Mouse (Mus musculus) stomach, embryonic 14.5 days (tissue): ENCODE results near the gene Atp6v1g3. TPM values are rescaled to one million over a fixed set of nuclear protein-coding genes. Genes with fewer than 3 reads are reported as not detected.

Experiments
- ATAC-seq: fragments of 200-750 bp; cut with Nextera tagmentation; 2 replicates; pipeline ENCODE4 v1.8.0; 2017; ENCODE audit warnings: low read depth, moderate TSS enrichment; ENCODE audit not compliant: insufficient number of reproducible peaks, insufficient read depth, low FRiP score
- H3K27ac ChIP-seq: fragments of 300-500 bp; sonication (generic); 2 replicates; pipeline ENCODE4 v1.5.1; 2014; ENCODE audit warnings: mild to moderate bottlenecking, low read length, moderate library complexity, mixed read lengths
- H3K27me3 ChIP-seq: fragments of 300-500 bp; sonication (generic); 2 replicates; pipeline ENCODE4 v1.6.1; 2014; ENCODE audit warnings: low read length, control low read depth, mixed read lengths; ENCODE audit not compliant: control insufficient read depth, insufficient read depth
- H3K36me3 ChIP-seq: fragments of 300-500 bp; sonication (generic); 2 replicates; pipeline ENCODE4 v1.6.1; 2014; ENCODE audit warnings: mild to moderate bottlenecking, control low read depth, low read length, moderate library complexity, mixed read lengths; ENCODE audit not compliant: control insufficient read depth, insufficient read depth
- H3K4me1 ChIP-seq: fragments of 300-500 bp; sonication (generic); 2 replicates; pipeline ENCODE4 v1.6.1; 2014; ENCODE audit warnings: low read length, control low read depth, mixed read lengths; ENCODE audit not compliant: control insufficient read depth, insufficient read depth
- H3K4me2 ChIP-seq: fragments of 300-500 bp; sonication (generic); replicated peaks from 2 replicates; pipeline ENCODE4 v1.6.1; 2014; ENCODE audit warnings: low read depth, low read length, control low read depth
- H3K4me3 ChIP-seq: fragments of 300-500 bp; sonication (generic); 2 replicates; pipeline ENCODE4 v1.5.1; 2014; ENCODE audit warnings: low read depth, low read length, control low read depth
- H3K9ac ChIP-seq: fragments of 300-500 bp; sonication (generic); replicated peaks from 2 replicates; pipeline ENCODE4 v1.6.1; 2014; ENCODE audit warnings: low read depth, mild to moderate bottlenecking, control low read depth, low read length, moderate library complexity, mixed read lengths
- H3K9me3 ChIP-seq: fragments of 300-500 bp; sonication (generic); 2 replicates; pipeline ENCODE4 v1.6.1; 2016; ENCODE audit warnings: low read depth, low read length, control low read depth; ENCODE audit not compliant: control insufficient read depth
- WGBS: fragments of 180-500 bp; shearing (Covaris S2); extraction: QIAGEN DNeasy Blood & Tissue Kit; methylation state at CpG from one replicate; pipeline ENCODE4 v1.1.7; 2014; 5-methylcytosine and 5-hydroxymethylcytosine counted together
- polyA plus RNA-seq: library from polyadenylated mRNA; unstranded; fragments of >200 nt; fragmentation: Nextera tagmentation; extraction: Ambion mirVana; gene quantifications from 2 replicates; pipeline ENCODE4 v1.2.1, GENCODE M21; 2014

Gene Atp6v1g3
- polyA plus RNA-seq, 1 experiment from 2014 or later = not detected

DNA sequence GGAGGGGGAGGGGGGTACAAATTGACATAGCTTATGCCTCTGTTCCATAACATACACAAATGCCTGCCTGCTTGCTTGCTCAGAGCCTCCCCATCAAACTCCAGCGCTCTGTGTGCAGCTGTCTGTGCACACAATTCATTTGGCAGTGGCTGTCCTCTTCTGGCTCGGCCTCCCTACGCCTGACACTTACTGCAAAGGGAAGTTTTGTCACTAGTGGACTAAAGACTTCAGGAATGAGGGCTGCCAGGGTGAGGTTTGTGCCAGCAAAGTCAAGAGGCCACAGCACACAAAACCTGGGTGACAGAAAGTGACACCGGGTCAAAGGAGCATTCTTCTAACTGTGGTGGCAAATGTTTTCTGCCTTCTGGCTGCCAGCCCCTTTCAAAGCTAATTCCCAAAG, 52.6 kb downstream of the Atp6v1g3 start:
- no peaks in the 10 kb centered on the region for H3K9me3 ChIP-seq
- no peak overlapping the region for H3K27ac ChIP-seq
- no peak overlapping the region for H3K4me3 ChIP-seq
- H3K9ac ChIP-seq = no peak overlapping the region
- H3K36me3 ChIP-seq = no peaks in the 10 kb centered on the region
- no peak for ATAC-seq
- 49% methylated on average over 4 of the region's 4 CpGs for WGBS
- H3K27me3 ChIP-seq = no peaks in the 10 kb centered on the region
- no peak overlapping the region for H3K4me2 ChIP-seq
- H3K4me1 ChIP-seq = no peaks in the 10 kb centered on the region

GRCm38 (mm10) chr1:138326566-138326965, 53.0 kb downstream of the Atp6v1g3 start:
- Histone ChIP-seq H3K36me3 (no peaks in the 10 kb centered on the region), H3K27me3 (no peaks in the 10 kb centered on the region), H3K27ac (no peak overlapping the region), H3K4me1 (no peaks in the 10 kb centered on the region), H3K4me3 (no peak overlapping the region), H3K9me3 (no peaks in the 10 kb centered on the region), H3K9ac (no peak overlapping the region), H3K4me2 (no peak overlapping the region)
- 42% methylated on average over 2 of the region's 2 CpGs for WGBS
- no peak for ATAC-seq

DNA sequence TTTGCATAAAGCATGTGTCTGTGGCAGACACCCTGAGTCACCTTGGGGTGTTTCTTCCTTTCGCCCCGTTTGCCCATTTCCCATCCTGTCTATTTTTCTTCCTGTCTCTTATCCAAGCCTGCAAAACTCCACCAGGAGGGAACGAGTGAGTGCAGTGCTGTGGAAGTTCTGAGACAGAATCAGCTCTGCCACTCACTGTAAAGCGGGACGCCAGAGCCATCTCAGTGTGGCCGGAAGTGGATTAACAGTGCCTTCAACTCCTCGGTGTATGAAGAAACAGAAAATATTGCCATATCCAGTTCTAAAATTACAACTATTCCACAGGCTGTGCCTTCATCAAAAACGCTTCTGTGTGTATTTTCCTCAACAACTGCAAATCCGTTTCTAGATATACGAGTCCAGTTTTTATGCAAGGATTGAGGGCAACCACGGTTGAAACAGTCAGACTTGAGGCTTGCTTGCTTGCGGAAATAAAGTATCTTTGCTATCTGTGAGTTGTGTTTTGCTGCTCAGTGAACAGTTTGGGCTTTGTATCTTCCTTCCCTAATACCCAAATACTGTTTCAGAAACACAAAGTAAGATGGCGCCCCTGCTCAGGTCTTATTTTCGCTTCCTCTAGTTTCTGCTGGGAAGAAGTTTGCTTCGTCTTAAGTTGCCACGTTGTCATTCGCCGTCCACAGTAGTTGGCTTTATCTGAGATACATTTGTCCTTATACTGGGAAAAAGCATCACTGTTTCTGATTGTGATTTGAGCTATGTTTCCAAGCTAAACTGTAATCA, 54.1 kb downstream of the Atp6v1g3 start:
- H3K9ac ChIP-seq = no peak overlapping the region
- no peaks in the 10 kb centered on the region for H3K4me1 ChIP-seq
- 66% methylated on average over 18 of the region's 18 CpGs for WGBS
- no peaks in the 10 kb centered on the region for H3K27me3 ChIP-seq
- no peak overlapping the region for H3K4me3 ChIP-seq
- H3K27ac ChIP-seq = no peak overlapping the region
- no peaks in the 10 kb centered on the region for H3K36me3 ChIP-seq
- no peak for ATAC-seq
- no peaks in the 10 kb centered on the region for H3K9me3 ChIP-seq
- H3K4me2 ChIP-seq = no peak overlapping the region

- H3K9me3 ChIP-seq = no peaks in the 10 kb centered on the region
- WGBS = 14% methylated on average over 12 of the region's 12 CpGs
- H3K4me2 ChIP-seq = no peak overlapping the region
- no peaks in the 10 kb centered on the region for H3K36me3 ChIP-seq
- ATAC-seq = no peak
- no peaks in the 10 kb centered on the region for H3K4me1 ChIP-seq
- no peak overlapping the region for H3K9ac ChIP-seq
- no peaks in the 10 kb centered on the region for H3K27me3 ChIP-seq
- no peak overlapping the region for H3K4me3 ChIP-seq
- no peak overlapping the region for H3K27ac ChIP-seq
Observed at GRCm38 (mm10) chr1:138328320-138328719, 54.8 kb downstream of the Atp6v1g3 start.

DNA sequence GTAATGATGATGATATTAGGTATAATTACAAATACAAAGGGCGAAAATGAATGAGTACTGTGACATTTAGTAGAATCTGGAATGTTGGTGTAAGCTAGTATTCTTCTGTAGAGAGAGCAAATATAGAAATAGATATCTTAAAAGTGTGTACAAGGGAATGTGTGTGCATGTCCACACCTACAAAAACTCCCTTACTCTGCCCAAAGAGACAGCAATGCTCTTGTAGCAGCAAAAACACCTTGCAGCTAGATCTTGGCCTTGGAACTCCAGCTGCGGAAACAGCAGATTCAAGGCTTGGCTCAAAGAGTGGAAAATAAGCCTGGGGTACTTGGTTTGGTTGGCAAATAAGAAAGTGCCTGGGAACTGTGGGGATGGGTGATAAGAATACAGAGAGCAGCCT, 57.0 kb downstream of the Atp6v1g3 start:
- H3K36me3 ChIP-seq = no peaks in the 10 kb centered on the region
- H3K4me3 ChIP-seq = no peak overlapping the region
- no peak overlapping the region for H3K27ac ChIP-seq
- no peak for ATAC-seq
- H3K4me1 ChIP-seq = no peaks in the 10 kb centered on the region
- H3K9ac ChIP-seq = no peak overlapping the region
- H3K9me3 ChIP-seq = no peaks in the 10 kb centered on the region
- WGBS = 92% methylated on average over 2 of the region's 2 CpGs
- H3K27me3 ChIP-seq = no peaks in the 10 kb centered on the region
- H3K4me2 ChIP-seq = no peak overlapping the region

GRCm38 (mm10) chr1:138331596-138331995, 58.1 kb downstream of the Atp6v1g3 start:
- ATAC-seq = no peak
- no peaks in the 10 kb centered on the region for H3K36me3 ChIP-seq
- 69% methylated on average over 4 of the region's 4 CpGs for WGBS
- no peak overlapping the region for H3K4me2 ChIP-seq
- no peaks in the 10 kb centered on the region for H3K4me1 ChIP-seq
- H3K9me3 ChIP-seq = no peaks in the 10 kb centered on the region
- no peaks in the 10 kb centered on the region for H3K27me3 ChIP-seq
- H3K4me3 ChIP-seq = no peak overlapping the region
- no peak overlapping the region for H3K27ac ChIP-seq
- H3K9ac ChIP-seq = no peak overlapping the region

GRCm38 (mm10) chr1:138334701-138335100, 61.2 kb downstream of the Atp6v1g3 start:
- no peak overlapping the region for H3K9ac ChIP-seq

GRCm38 (mm10) chr1:138337417-138337816, 63.9 kb downstream of the Atp6v1g3 start:
- H3K9me3 ChIP-seq = no peaks in the 10 kb centered on the region
- no peak overlapping the region for H3K4me2 ChIP-seq
- 79% methylated on average over 2 of the region's 2 CpGs for WGBS
- no peaks in the 10 kb centered on the region for H3K4me1 ChIP-seq
- no peaks in the 10 kb centered on the region for H3K36me3 ChIP-seq
- no peak overlapping the region for H3K4me3 ChIP-seq
- H3K27me3 ChIP-seq = no peaks in the 10 kb centered on the region
- ATAC-seq = no peak
- no peak overlapping the region for H3K9ac ChIP-seq
- no peak overlapping the region for H3K27ac ChIP-seq

More at GRCm38 (mm10) chr1:138334701-138335100, 61.2 kb downstream of the Atp6v1g3 start:
- Histone ChIP-seq H3K36me3 (no peaks in the 10 kb centered on the region), H3K4me2 (no peak overlapping the region), H3K9me3 (no peaks in the 10 kb centered on the region), H3K4me1 (no peaks in the 10 kb centered on the region), H3K4me3 (no peak overlapping the region), H3K27me3 (no peaks in the 10 kb centered on the region), H3K27ac (no peak overlapping the region)
- 63% methylated on average over 2 of the region's 2 CpGs for WGBS
- no peak for ATAC-seq
